Mouse (Mus musculus): Measurements from ENCODE around the gene Dusp16.

DNA sequence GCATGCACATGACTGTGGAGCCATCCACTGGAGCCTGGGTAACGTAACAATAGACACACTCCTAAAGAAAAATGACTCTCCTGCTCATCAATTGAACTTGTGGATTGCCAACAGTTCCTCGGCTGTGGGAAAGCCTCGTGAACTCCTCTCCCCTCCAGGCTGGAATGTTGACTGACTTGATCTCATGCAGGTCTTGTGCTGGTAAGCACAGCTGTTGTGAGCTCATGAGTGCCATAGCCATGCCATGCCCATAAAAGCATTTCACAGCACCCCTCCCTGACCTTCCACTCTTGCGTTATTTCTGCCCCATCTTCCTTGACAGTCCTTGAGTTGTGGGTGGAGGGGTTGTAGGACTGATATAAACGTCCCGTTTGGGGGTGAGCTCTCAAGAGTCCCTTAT lies 28.0 kb upstream of the Dusp16 start:
- TF ChIP-seq USF1 (IDR thresholded peaks at IDR 0.05; ENCODE audit: low read depth) (no peak), POLR2A (IDR thresholded peaks at IDR 0.05; ENCODE audit: insufficient read length, low read depth) (no peak), TCF12 (IDR thresholded peaks at IDR 0.05; ENCODE audit: insufficient read depth, poor library complexity, severe bottlenecking) (peak; percentile 13), E2F4 (IDR thresholded peaks at IDR 0.05; ENCODE audit: insufficient read depth) (no peak), MAX (IDR thresholded peaks at IDR 0.05; ENCODE audit: low read depth) (no peak), MYOG (IDR thresholded peaks at IDR 0.05; ENCODE audit: control insufficient read depth in 1 of 3, insufficient read depth in 1 of 3, insufficient read length in 2 of 3, low read depth in 2 of 3) (peak in 2 of 3 experiments; percentile 61 to 86)
